Mouse (Mus musculus) cerebellum, adult 2 months (tissue): ENCODE results near the gene Bfsp2. TPM values are rescaled to one million over a fixed set of nuclear protein-coding genes. Genes with fewer than 3 reads are reported as not detected.
A peak's percentile ranks its signal among the peaks of the same experiment; 100 is the strongest.

ENCODE experiments used
- DNase-seq, 2 experiments: peaks; one replicate each; pipeline ENCODE4 v3.0.0; 2021
- H3K27ac ChIP-seq: fragments of 200-500 bp; 2 replicates; pipeline ENCODE4 v1.5.1; 2012; ENCODE audit warnings: low read length, control low read depth, inconsistent platforms; ENCODE audit not compliant: insufficient read depth
- H3K27me3 ChIP-seq: fragments of 200-500 bp; 2 replicates; pipeline ENCODE4 v1.6.1; 2012; ENCODE audit warnings: inconsistent platforms, mild to moderate bottlenecking, low read length, moderate library complexity; ENCODE audit not compliant: control insufficient read depth, insufficient read depth
- H3K4me1 ChIP-seq: fragments of 200-500 bp; 2 replicates; pipeline ENCODE4 v1.6.1; 2011; ENCODE audit warnings: low read length; ENCODE audit not compliant: control insufficient read depth, insufficient read depth
- H3K4me3 ChIP-seq: fragments of 200-500 bp; replicated peaks from 2 replicates; pipeline ENCODE3; 2011; ENCODE audit warnings: mild to moderate bottlenecking, low read depth, low read length, control low read depth; ENCODE audit not compliant: insufficient read depth
- CTCF ChIP-seq: fragments of 200-500 bp; IDR thresholded peaks from 2 replicates; pipeline ENCODE4 v1.5.1; 2011; ENCODE audit warnings: low read depth, mild to moderate bottlenecking, control low read depth, low read length, moderate library complexity, borderline replicate concordance; ENCODE audit not compliant: insufficient read depth
- POLR2A ChIP-seq: fragments of 200-500 bp; IDR thresholded peaks from 2 replicates; pipeline ENCODE4 v1.6.1; 2011; ENCODE audit warnings: low read length, control low read depth, borderline replicate concordance; ENCODE audit not compliant: insufficient read depth
- WGBS: fragments of 180-500 bp; shearing (Covaris S2); methylation state at CpG from one replicate; pipeline ENCODE4 v1.1.7; 2018; 5-methylcytosine and 5-hydroxymethylcytosine counted together
- polyA plus RNA-seq: library from polyadenylated mRNA; depleted of rRNA; stranded (reverse); fragments of >200 nt; gene quantifications from 2 replicates; pipeline ENCODE4 v1.2.3, GENCODE M21; 2012

Bfsp2 gene
- polyA plus RNA-seq, 1 experiment: 9.2 TPM

DNA sequence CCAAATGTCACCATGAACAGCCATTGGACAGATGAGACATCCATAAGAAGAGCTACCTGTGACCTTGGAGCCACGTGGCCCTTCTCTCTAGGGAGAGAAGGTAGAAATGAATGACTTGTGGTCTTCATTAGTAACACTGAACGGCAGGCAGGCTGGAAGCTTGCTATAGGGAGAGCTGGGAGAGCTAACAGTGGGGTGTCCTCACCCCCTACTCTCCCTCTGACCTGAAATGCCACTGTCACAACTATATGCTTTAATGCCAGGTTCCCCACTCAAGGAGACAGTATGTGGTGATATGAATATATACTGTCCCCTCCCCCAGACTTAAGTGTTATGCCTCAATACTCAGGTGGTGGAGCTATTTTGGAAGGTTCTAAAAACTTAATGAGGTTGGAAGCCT is 20.4 kb downstream of the Bfsp2 start:
- no peaks in the 10 kb centered on the region for H3K27me3 ChIP-seq
- no peaks in the 10 kb centered on the region for H3K4me1 ChIP-seq
- no peak for TF ChIP-seq CTCF
- TF ChIP-seq POLR2A: no peak
- 67% methylated on average over 2 of the region's 2 CpGs for WGBS
- no peak overlapping the region for H3K4me3 ChIP-seq
- no peak for DNase-seq
- no peak overlapping the region for H3K27ac ChIP-seq

DNA sequence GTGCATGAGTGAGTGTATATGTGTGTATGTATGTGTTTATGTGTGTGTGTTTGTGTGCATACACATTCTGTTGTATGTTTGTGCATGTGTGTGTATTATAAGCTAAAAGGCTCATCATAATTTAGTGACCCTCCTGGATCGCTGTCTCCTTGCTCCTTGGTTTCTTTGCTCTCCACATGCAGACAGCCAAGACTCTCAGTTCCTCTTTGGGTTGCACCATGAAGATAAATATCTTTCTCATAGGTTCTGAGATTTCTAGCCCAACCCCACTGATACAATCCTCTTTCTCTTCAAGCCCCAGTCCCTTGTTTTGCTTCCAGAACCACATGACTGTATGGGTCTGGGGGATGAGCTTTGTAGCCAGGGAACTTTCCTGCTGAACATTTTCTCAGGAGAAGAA is 20.9 kb downstream of the Bfsp2 start:
- Histone ChIP-seq H3K27ac (no peak overlapping the region), H3K4me3 (no peak overlapping the region), H3K27me3 (no peaks in the 10 kb centered on the region), H3K4me1 (no peaks in the 10 kb centered on the region)
- TF ChIP-seq CTCF: no peak
- TF ChIP-seq POLR2A: no peak
- no peak for DNase-seq
- WGBS: 100% methylated on average over 1 of the region's 1 CpGs

DNA sequence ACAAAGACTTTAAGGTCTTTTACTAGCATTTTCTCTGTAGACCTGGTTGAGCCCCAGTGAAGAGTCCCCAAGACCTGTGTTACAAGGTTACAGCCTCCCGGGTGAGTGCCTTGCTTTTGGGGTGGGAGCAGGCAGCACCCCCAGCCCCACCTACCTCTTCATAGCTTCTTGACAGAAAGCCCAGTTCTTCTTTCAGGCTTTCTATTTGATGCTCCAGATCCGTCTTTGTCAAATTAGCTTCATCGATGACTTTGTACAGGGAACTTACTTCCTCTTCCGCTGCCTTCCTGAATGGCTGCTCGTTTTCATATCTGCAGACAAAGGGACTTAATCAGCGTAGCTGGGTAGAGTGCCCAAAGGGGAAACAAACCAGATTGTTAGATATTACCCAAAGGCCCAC is 30.6 kb downstream of the Bfsp2 start:
- Histone ChIP-seq H3K4me1 (no peaks in the 10 kb centered on the region), H3K27me3 (no peaks in the 10 kb centered on the region), H3K27ac (no peak overlapping the region), H3K4me3 (no peak overlapping the region)
- WGBS: 81% methylated on average over 6 of the region's 6 CpGs
- DNase-seq: no peak
- no peak for TF ChIP-seq POLR2A
- TF ChIP-seq CTCF: no peak

DNA sequence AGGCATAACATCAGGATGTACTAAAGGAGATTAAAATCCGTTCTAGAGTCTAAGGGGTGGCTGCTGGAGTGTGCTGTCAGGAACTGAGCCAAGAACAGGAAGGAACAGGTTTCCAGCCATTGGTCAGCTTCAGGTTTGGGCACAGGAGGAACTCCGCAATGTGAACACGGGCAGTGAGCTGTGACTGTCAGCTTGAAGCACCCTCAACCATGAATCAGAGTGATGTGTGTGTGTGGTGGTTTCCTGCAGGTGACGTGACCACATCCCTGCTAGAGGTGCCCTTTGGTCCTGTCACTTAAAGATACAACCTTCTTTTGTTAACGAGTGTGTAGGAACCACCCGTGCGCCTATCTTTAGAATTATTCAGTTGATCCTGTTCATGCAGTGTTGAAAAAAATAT is 31.1 kb downstream of the Bfsp2 start:
- no peak overlapping the region for H3K27ac ChIP-seq
- TF ChIP-seq POLR2A: no peak
- TF ChIP-seq CTCF: no peak
- DNase-seq: no peak
- H3K27me3 ChIP-seq: no peaks in the 10 kb centered on the region
- 59% methylated on average over 7 of the region's 7 CpGs for WGBS
- no peaks in the 10 kb centered on the region for H3K4me1 ChIP-seq
- H3K4me3 ChIP-seq: no peak overlapping the region

DNA sequence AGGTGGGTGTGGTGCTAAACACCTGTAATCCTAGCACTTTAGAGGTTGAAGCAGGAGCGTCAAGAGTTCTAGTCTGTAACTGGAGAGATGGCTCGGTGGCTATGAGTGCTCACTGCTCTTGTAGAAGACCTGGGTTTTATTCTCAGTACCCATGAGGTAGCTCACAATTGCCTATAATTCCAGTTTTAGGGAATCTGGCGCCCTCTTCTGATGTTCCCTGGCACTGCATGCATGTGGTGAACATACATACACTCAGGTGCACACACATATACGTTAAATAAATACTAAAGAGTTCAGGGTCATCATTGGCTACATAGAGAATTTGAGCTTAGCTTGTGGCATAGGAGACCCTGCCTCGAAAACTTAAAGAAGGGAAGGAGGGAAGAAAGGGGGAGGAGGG is 35.6 kb downstream of the Bfsp2 start:
- 88% methylated on average over 5 of the region's 5 CpGs for WGBS

DNA sequence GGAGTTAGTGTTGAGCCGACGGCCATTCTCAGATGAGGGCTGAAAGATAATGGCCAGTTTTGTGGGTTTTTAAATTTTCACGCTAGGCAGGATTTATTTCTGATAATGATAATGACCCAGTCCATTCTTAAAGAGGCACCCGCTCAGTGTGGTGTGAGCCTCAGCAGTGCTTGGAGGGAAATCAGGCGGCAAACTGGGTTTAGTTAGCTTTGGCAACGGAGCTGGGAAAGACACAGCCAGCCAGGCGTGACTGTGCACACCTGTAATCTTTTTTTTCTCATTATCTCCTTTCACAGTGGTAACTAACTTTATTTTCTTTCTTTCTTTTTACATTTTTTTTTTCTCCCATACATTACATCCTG is 36.4 kb downstream of the Bfsp2 start:
- Histone ChIP-seq H3K27ac (no peak overlapping the region), H3K4me1 (no peaks in the 10 kb centered on the region), H3K4me3 (no peak overlapping the region), H3K27me3 (peaks cover 2% of the 10 kb centered on the region; the same call in 1 of the 2 replicates)
- no peak for DNase-seq
- 43% methylated on average over 7 of the region's 7 CpGs for WGBS
- no peak for TF ChIP-seq POLR2A

More for the DNA sequence above, 35.6 kb downstream of the Bfsp2 start:
- Histone ChIP-seq H3K27me3 (peaks cover 2% of the 10 kb centered on the region; the same call in 1 of the 2 replicates), H3K27ac (no peak overlapping the region), H3K4me1 (no peaks in the 10 kb centered on the region), H3K4me3 (no peak overlapping the region)
- DNase-seq: no peak
- no peak for TF ChIP-seq POLR2A
- TF ChIP-seq CTCF: no peak

DNA sequence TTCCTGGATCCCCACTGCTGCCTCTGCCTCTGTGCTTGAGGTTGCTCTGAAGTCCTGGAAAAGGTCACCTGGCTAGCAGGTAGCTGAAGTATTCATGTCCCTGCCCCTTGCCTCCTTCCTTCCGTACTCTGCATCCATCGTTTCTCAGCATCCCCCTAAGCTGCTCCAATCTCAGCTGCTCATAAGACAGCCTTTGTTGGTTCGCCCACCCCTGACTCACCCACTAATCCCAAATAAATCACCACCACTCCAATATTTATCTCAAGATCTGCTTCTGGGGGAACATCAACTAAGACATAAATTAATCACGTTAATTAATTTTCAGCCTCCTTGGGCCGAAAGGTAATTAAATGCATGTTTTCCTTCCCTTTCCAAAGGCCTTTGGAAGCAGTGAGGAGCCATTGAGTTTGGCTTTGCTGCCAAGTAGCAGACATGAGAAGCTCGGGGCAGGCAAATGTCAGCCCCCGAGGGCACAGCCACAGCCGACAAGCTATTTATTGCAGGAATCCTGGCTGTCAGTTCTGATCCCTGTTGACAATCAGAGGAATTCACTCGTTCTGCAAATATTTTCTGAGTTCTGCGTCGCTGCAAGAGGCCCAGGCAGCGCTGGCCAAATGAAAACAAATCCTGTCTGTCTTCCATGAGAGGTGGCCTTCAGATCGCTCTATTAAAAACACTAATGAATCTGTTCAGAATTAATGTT is 36.9 kb downstream of the Bfsp2 start:
- WGBS: 29% methylated on average over 13 of the region's 13 CpGs
- Histone ChIP-seq H3K27ac (no peak overlapping the region), H3K27me3 (peaks cover 2% of the 10 kb centered on the region; the same call in 1 of the 2 replicates), H3K4me3 (no peak overlapping the region), H3K4me1 (no peaks in the 10 kb centered on the region)
- TF ChIP-seq CTCF: no peak
- TF ChIP-seq POLR2A: no peak
- DNase-seq: peak in 1 of 2 experiments; percentile 14

DNA sequence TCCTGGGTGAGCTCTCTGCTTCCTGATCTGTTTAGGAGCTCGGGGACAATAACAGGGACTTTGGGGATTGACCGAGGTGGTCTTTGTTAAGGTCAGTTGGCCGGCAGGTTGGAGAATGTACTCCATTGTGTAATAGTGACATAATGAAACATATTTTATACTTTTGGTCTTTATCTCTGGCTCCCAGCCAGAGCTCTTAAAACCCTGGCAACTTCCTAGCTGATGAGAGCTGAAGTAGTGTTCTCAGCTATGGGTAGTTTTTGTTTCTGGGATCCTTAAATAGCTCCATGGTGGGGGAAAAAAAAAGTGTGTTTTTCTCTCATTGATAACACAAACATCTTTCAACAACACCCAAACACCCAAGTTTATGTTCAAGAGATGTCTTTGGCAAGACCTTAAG is 39.6 kb downstream of the Bfsp2 start:
- TF ChIP-seq POLR2A (no peak), CTCF (no peak)

DNA sequence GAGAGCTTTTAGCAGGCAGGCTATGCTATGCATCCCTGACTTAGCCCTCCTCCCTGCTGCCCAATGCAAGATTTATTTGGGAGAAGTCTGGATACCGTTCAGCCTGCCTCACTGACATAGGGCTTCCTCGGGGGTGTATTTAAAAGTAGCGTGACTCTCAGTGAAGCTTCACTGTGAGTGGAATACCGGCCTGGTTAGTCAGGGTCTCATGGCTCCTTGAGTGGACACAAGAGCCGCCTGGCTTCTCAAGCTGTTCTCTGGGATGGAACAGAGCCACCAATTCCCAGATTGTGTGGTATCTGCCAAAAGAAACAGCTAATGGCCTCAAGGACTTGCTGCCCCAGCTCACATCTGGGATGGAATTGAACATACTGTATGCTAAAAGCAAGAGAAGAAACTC is 43.1 kb downstream of the Bfsp2 start:
- Histone ChIP-seq H3K4me3 (no peak overlapping the region), H3K27me3 (peaks cover 2% of the 10 kb centered on the region; the same call in 1 of the 2 replicates), H3K4me1 (no peaks in the 10 kb centered on the region), H3K27ac (no peak overlapping the region)
- TF ChIP-seq POLR2A: no peak
- TF ChIP-seq CTCF: no peak
- no peak for DNase-seq
- 28% methylated on average over 5 of the region's 5 CpGs for WGBS

More for the DNA sequence above, 39.6 kb downstream of the Bfsp2 start:
- no peak for DNase-seq
- Histone ChIP-seq H3K27me3 (peaks cover 2% of the 10 kb centered on the region; the same call in 1 of the 2 replicates), H3K4me3 (no peak overlapping the region), H3K27ac (no peak overlapping the region), H3K4me1 (no peaks in the 10 kb centered on the region)
- 77% methylated on average over 3 of the region's 3 CpGs for WGBS
